Mouse (Mus musculus) midbrain, embryonic 15.5 days (tissue): ENCODE results near the gene Gm4553. TPM values are rescaled to one million over a fixed set of nuclear protein-coding genes. Genes with fewer than 3 reads are reported as not detected.
"Not testable (repeated sequence)": the region's sequence is repeated elsewhere in the genome, so short reads cannot be mapped to it uniquely, and the experiment has no call there.

Source experiments
- ATAC-seq: fragments of 200-750 bp; cut with Nextera tagmentation; replicated peaks from 2 replicates; pipeline ENCODE4 v1.8.0; 2017; ENCODE audit warnings: moderate TSS enrichment
- H3K27ac ChIP-seq: fragments of 300-500 bp; sonication (generic); 2 replicates; pipeline ENCODE4 v1.5.1; 2015; ENCODE audit warnings: mild to moderate bottlenecking, inconsistent platforms
- H3K27me3 ChIP-seq: fragments of 300-500 bp; sonication (generic); replicated peaks from 2 replicates; pipeline ENCODE4 v1.6.1; 2015; ENCODE audit warnings: inconsistent platforms
- H3K36me3 ChIP-seq: fragments of 300-500 bp; sonication (generic); replicated peaks from 2 replicates; pipeline ENCODE4 v1.6.1; 2015; ENCODE audit warnings: inconsistent platforms
- H3K4me1 ChIP-seq: fragments of 300-500 bp; sonication (generic); 2 replicates; pipeline ENCODE4 v1.6.1; 2015; ENCODE audit warnings: inconsistent platforms
- H3K4me2 ChIP-seq: fragments of 300-500 bp; sonication (generic); 2 replicates; pipeline ENCODE4 v1.6.1; 2015; ENCODE audit warnings: inconsistent platforms, mild to moderate bottlenecking, moderate library complexity
- H3K4me3 ChIP-seq: fragments of 300-500 bp; sonication (generic); 2 replicates; pipeline ENCODE4 v1.5.1; 2015; ENCODE audit warnings: mild to moderate bottlenecking, inconsistent platforms
- H3K9ac ChIP-seq: fragments of 300-500 bp; sonication (generic); 2 replicates; pipeline ENCODE4 v1.6.1; 2015; ENCODE audit warnings: mild to moderate bottlenecking, inconsistent platforms
- H3K9me3 ChIP-seq: fragments of 300-500 bp; sonication (generic); 2 replicates; pipeline ENCODE4 v1.6.1; 2016; ENCODE audit warnings: inconsistent platforms
- WGBS: fragments of 180-500 bp; shearing (Covaris S2); methylation state at CpG from one replicate; pipeline ENCODE4 v1.1.7; 2015; ENCODE audit warnings: mixed read lengths; 5-methylcytosine and 5-hydroxymethylcytosine counted together
- polyA plus RNA-seq: library from polyadenylated mRNA; unstranded; fragments of >200 nt; fragmentation: Nextera tagmentation; extraction: Ambion mirVana; gene quantifications from 2 replicates; pipeline ENCODE4 v1.2.1, GENCODE M21; 2015

The Gm4553 gene
- polyA plus RNA-seq, 1 experiment from 2014 or later = not detected

DNA sequence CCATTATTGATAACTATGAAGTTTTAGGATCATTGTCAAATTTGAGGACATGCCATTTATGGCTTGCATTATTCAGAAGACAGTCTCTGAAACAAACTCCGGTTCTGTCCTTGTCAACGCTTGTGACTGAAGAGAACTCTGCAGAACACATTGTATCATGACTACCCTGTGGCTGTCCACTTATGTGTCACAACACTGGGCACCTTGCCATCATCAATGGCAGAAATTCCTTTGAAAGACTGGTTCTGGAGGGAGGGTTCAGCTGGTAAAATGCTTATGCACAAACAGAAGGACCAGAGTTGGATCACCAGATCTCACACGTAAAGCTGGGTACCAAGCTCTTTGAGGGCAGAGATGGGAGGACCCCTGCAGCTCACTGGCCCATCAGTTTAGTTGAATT lies 6.2 kb downstream of the Gm4553 start:
- H3K4me3 ChIP-seq = no peak overlapping the region
- no peaks in the 10 kb centered on the region for H3K4me1 ChIP-seq
- no peak overlapping the region for H3K9ac ChIP-seq
- H3K27ac ChIP-seq = no peak overlapping the region
- H3K4me2 ChIP-seq = no peak overlapping the region
- H3K27me3 ChIP-seq = no peaks in the 10 kb centered on the region
- no peaks in the 10 kb centered on the region for H3K9me3 ChIP-seq
- H3K36me3 ChIP-seq = no peaks in the 10 kb centered on the region
- no peak for ATAC-seq
- 96% methylated on average over 3 of the region's 3 CpGs for WGBS

DNA sequence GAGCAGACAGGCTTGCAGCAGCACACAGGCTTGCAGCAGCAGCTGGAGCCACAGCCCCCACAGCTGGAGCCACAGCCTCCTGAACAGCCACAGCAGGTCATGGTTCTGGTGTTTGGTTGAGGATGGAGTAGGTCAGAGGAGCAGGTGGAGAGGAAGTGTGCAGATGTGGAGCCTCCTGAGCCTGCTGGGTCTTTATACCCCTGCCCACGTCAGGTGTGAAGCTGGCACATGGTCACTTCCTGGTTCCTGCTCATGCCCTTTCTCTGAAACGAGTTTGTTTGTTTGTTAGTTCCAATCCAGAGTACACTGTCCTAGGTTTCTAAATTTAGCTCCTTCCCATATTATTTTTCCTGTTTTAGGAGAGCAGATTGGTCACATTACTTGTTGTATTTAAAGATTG lies 8.5 kb downstream of the Gm4553 start, which contains the start of gene Gm29735:
Gene Gm29735, minus strand, starts transcription at position 101 of the 400 bp plus-strand sequence.
- not testable (repeated sequence) for H3K4me3 ChIP-seq, H3K9me3 ChIP-seq, H3K9ac ChIP-seq, H3K4me1 ChIP-seq, ATAC-seq, H3K27me3 ChIP-seq, H3K27ac ChIP-seq, H3K4me2 ChIP-seq, H3K36me3 ChIP-seq
- WGBS = 55% methylated on average over 2 of the region's 2 CpGs

DNA sequence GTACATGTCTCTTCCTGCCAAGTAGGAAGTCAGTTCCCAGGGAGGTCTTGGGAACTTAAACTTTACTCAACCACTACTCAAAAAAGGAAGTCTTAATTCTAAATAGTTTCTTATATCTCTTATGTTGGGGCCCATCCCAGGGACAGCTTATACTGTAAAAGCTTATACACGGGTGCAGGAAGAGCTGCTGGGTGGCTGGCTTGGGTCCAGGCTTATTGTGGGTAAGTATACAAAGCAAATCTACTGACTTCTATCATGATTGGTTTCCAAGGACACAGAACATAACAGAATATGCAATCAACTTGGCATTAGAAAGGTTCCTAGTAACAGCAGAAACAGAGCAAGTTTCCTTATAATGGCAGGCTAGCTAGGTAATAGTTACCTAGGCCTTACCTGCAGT lies 10.2 kb downstream of the Gm4553 start:
- Histone ChIP-seq H3K27me3 (no peaks in the 10 kb centered on the region), H3K9me3 (no peaks in the 10 kb centered on the region), H3K4me2 (no peak overlapping the region), H3K4me1 (no peaks in the 10 kb centered on the region), H3K36me3 (no peaks in the 10 kb centered on the region), H3K27ac (no peak overlapping the region), H3K4me3 (no peak overlapping the region), H3K9ac (no peak overlapping the region)
- ATAC-seq = no peak
- WGBS = 65% methylated on average over 1 of the region's 1 CpGs

DNA sequence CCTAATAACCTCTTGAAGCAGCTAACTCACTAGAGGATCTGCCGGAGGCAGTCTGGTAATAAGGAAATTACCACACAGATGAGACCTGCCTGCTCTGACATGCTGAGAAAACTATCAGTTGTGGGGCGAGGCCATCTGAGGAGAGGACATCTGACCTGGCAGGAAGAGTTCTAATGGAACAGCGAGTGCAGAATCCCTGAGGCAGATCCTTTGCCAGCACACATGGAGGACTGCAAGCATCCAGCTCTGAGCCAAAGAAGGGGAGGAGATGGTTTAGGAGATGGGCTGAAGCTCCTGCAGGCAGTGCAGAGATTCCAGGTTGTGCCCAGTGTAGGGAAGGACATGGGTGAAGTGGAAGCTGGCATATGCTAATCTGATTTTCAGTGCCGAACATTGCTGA lies 13.3 kb downstream of the Gm4553 start:
- no peak overlapping the region for H3K4me3 ChIP-seq
- H3K4me2 ChIP-seq = no peak overlapping the region
- H3K4me1 ChIP-seq = no peaks in the 10 kb centered on the region
- H3K9me3 ChIP-seq = no peaks in the 10 kb centered on the region
- no peaks in the 10 kb centered on the region for H3K36me3 ChIP-seq
- H3K9ac ChIP-seq = no peak overlapping the region
- no peak overlapping the region for H3K27ac ChIP-seq
- no peaks in the 10 kb centered on the region for H3K27me3 ChIP-seq
- WGBS = 86% methylated on average over 4 of the region's 4 CpGs
- ATAC-seq = no peak

DNA sequence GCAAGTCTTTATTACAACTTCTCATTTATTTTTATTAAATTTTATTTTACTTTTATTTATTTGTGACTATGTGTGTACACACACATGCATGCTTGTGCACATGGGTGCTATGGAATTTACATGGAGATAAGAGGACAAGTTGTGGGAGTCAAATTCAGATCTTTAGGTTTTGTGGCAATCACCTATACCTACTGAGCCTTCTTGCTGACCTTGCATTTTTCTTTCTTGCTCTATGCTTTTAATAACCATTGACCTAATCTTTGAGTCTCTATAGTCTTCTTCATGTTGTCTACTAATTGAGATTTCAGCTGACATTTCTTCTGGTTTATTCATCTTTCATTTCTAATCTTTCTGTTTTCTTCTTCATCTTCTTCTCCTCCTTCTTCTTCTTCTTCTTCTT lies 16.9 kb downstream of the Gm4553 start:
- H3K9me3 ChIP-seq = no peaks in the 10 kb centered on the region
- no peak overlapping the region for H3K4me2 ChIP-seq
- H3K9ac ChIP-seq = no peak overlapping the region
- H3K27me3 ChIP-seq = no peaks in the 10 kb centered on the region
- H3K27ac ChIP-seq = no peak overlapping the region
- no peak overlapping the region for H3K4me3 ChIP-seq
- H3K36me3 ChIP-seq = no peaks in the 10 kb centered on the region
- no peaks in the 10 kb centered on the region for H3K4me1 ChIP-seq
- no peak for ATAC-seq

DNA sequence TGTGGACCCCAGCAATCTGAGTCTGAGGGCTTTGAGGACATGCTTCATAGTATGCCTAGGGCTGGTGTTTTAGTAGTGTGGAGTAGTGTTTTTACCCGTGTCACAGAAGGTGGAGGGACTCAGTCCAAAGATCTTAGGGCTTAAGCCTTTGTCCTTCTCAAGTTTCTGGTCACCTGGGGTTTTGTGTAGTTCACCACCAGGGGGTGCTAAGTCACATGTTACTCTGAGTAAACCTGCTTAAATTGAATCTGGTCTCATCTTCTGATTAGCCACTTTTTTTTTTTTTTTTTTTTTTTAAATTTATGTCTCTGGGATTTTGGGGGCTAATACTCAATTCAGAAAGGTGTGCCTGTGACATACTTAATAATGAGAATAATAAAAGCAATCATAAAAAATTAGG lies 19.5 kb downstream of the Gm4553 start:
- no peak for ATAC-seq

DNA sequence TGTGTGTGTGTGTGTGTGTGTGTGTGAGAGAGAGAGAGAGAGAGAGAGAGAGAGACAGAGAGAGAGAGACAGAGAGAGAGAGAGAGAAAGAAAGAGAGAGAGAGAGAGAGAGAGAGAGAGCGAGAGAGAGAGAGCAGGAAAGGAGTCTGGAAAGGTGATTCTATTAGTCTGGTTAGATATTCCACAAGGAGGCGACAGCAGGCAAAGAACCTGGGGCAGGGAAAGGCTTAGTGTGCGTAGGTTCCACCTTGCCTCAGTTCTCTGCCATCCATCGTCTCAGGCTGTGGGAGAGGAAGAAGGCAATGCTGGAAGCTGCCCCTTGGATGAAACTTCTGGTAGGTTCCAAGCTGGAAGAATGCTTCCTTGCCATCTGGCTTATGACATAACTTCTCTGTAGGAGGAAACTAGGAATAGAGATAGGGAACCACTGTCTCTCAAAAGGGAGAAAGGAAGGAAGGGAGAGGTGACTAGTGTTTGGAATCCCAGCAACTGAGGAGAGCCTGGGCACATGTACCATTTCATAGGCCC lies 20.1 kb downstream of the Gm4553 start:
- no peak for ATAC-seq
- H3K27ac ChIP-seq = no peak overlapping the region
- no peaks in the 10 kb centered on the region for H3K9me3 ChIP-seq
- no peaks in the 10 kb centered on the region for H3K4me1 ChIP-seq
- H3K27me3 ChIP-seq = no peaks in the 10 kb centered on the region
- WGBS = 57% methylated on average over 4 of the region's 4 CpGs
- no peak overlapping the region for H3K4me2 ChIP-seq
- no peak overlapping the region for H3K4me3 ChIP-seq
- no peak overlapping the region for H3K9ac ChIP-seq
- H3K36me3 ChIP-seq = no peaks in the 10 kb centered on the region

More for the DNA sequence above, 19.5 kb downstream of the Gm4553 start:
- no peaks in the 10 kb centered on the region for H3K36me3 ChIP-seq
- H3K4me1 ChIP-seq = no peaks in the 10 kb centered on the region
- 0% methylated on average over 1 of the region's 1 CpGs for WGBS
- no peak overlapping the region for H3K4me3 ChIP-seq
- H3K27ac ChIP-seq = no peak overlapping the region
- no peak overlapping the region for H3K9ac ChIP-seq
- H3K4me2 ChIP-seq = no peak overlapping the region
- no peaks in the 10 kb centered on the region for H3K9me3 ChIP-seq
- H3K27me3 ChIP-seq = no peaks in the 10 kb centered on the region

DNA sequence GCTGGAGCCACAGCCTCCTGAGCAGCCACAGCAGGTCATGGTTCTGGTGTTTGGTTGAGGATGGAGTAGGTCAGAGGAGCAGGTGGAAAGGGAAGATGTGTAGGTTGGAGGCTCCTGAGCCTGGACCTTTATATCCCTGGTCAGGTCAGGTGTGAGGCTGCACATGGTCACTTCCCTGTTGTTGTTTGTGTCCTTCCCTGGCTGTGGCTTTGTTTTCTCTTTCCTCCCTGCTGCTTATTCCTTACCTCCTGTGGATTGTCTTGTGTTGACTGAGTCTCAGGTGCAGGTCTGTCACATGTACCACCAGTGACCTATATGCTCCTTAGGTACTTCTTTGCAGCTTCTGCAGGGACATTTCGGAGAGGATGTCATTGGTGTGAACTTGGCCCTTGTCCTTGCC lies 21.0 kb downstream of the Gm4553 start, which contains the start of gene Gm45337:
Gene Gm45337, minus strand, starts transcription at position 101 of the 400 bp plus-strand sequence.
- WGBS = 83% methylated on average over 1 of the region's 1 CpGs
- ATAC-seq = no peak
- no peaks in the 10 kb centered on the region for H3K4me1 ChIP-seq
- no peak within 1 kb of the TSS for H3K4me3 ChIP-seq
- H3K27ac ChIP-seq = no peak within 1 kb of the TSS
- no peaks in the 10 kb centered on the region for H3K36me3 ChIP-seq
- no peak within 1 kb of the TSS for H3K9ac ChIP-seq
- no peaks in the 10 kb centered on the region for H3K27me3 ChIP-seq
- H3K9me3 ChIP-seq = no peaks in the 10 kb centered on the region
- no peak within 1 kb of the TSS for H3K4me2 ChIP-seq

DNA sequence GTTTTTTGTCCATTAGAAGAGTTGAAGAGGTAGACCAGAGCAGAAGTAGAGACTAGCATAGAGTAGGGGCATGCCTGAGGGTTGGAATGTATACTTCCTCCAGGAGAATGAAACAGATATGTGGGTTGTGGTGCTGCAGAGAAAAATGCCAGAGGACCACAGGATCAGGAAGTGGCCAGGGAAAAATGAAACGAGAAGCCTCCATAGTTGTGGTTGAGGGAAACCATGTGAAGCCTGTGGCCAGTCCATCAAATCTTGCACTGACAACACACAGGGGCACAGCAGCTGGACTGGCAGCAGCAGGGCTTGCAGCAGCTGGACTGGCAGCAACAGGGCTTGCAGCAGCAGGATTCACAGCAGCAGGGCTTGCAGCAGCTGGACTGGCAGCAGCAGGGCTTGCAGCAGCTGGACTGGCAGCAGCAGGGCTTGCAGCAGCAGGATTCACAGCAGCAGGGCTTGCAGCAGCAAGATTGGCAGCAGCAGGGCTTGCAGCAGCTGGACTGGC lies 22.0 kb downstream of the Gm4553 start:
- not testable (repeated sequence) for H3K27ac ChIP-seq, ATAC-seq, H3K9me3 ChIP-seq, H3K9ac ChIP-seq, H3K27me3 ChIP-seq, H3K4me2 ChIP-seq, H3K4me3 ChIP-seq, H3K36me3 ChIP-seq, H3K4me1 ChIP-seq
- WGBS = 61% methylated on average over 1 of the region's 1 CpGs

DNA sequence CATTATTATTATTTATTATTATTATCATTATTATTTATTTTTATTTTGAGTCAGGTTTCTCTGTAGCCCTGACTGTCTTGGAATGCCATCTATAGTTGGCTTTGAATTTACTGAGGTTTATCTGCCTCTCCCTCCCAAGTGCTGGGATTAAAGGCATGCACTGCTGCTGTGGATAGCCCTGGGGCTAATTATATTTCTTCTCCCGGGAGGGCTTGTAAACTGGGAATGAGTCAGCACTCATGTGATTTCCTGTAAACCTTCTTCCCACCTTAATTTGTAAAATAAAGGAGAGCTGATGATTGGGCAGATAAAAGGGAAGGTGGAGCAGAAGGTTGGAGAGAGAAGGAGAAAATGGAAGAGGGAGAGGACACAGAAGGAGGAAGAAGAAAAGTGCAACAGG lies 24.8 kb downstream of the Gm4553 start:
- no peak overlapping the region for H3K4me2 ChIP-seq
- no peak for ATAC-seq
- H3K27me3 ChIP-seq = no peaks in the 10 kb centered on the region
- WGBS = 45% methylated on average over 1 of the region's 1 CpGs
- H3K4me1 ChIP-seq = no peaks in the 10 kb centered on the region
- no peak overlapping the region for H3K9ac ChIP-seq
- H3K36me3 ChIP-seq = no peaks in the 10 kb centered on the region
- H3K4me3 ChIP-seq = no peak overlapping the region
- H3K27ac ChIP-seq = no peak overlapping the region
- H3K9me3 ChIP-seq = no peaks in the 10 kb centered on the region

DNA sequence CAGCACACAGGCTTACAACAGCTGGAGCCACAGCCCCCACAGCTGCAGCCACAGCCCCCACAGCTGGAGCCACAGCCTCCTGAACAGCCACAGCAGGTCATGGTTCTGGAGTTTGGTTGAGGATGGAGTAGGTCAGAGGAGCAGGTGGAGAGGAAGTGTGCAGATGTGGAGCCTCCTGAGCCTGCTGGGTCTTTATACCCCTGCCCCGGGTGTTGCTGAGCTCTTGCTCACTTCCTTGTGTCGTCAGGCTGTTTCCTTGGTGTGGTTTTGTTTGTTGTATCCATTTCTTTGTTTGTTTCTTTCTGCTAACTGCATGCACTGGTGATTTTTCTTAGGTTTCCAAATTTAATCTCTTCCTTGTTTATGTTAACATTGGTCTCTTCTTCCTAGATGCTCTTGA lies 29.6 kb downstream of the Gm4553 start, which contains the start of gene Gm39115:
Gene Gm39115, minus strand, starts transcription at position 101 of the 400 bp plus-strand sequence.
- not testable (repeated sequence) for H3K36me3 ChIP-seq, H3K4me3 ChIP-seq, H3K27ac ChIP-seq, H3K9me3 ChIP-seq, H3K9ac ChIP-seq, ATAC-seq, H3K27me3 ChIP-seq, H3K4me2 ChIP-seq, H3K4me1 ChIP-seq
- 55% methylated on average over 2 of the region's 2 CpGs for WGBS

DNA sequence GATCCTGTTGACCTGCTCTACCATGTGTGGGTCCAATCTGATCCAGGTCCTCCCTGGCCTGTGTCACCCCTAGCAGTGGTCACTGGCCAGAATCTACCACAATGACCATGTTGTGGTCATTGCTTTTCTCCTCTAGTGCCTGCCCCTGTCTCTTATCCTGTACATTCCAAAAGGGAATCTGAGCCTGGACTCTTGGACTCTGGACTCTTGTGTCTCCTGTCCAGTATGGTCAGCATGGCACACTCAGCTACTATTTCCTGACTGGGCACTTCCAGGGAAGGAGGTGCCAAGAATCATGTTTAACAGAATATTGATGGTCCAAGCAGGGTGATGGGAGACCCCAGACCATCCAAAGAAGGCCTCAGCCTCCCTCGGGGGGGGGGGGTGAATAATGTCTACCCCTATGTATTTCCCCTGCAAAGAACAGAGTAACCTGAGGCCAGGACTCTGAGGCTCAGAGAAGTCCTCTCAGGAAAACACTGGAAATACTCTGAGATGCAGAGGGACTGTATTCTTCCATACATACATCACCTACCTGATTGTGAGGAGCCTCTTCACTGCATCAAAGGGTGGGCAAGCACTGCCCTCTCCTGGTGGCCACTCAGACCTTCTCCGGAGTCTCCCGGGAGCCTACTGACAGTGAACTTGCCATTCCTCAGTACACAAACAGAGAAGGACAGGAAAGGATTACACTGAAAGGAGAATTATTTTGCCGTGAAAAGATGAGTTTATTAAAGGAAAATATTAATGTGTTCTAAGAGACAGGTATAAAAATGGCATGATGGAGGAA lies 31.1 kb downstream of the Gm4553 start:
- WGBS = 57% methylated on average over 4 of the region's 4 CpGs
- Histone ChIP-seq H3K36me3 (no peaks in the 10 kb centered on the region), H3K9ac (no peak overlapping the region), H3K4me2 (no peak overlapping the region), H3K4me3 (no peak overlapping the region), H3K27me3 (no peaks in the 10 kb centered on the region), H3K9me3 (no peaks in the 10 kb centered on the region), H3K27ac (no peak overlapping the region), H3K4me1 (no peaks in the 10 kb centered on the region)
- no peak for ATAC-seq

DNA sequence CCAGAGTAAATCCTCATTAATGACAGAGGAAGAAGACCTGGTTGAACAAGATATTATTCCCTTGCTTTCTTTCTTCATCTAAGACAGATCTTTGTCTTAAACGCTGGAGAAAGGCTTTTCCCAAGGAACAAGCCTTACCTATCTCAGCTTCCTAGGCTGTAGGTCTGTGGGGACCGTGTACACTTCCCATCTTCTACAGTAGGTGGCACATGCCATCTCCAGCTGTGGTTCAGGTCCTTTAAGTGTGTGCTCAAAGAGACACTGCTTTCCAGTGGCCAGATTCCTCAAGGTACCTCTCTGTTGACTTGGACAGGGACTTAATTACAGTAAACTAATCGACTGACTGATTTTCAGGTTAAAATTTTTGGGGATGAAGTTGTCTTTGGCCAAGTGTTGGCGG lies 36.7 kb downstream of the Gm4553 start:
- ATAC-seq = no peak
- no peaks in the 10 kb centered on the region for H3K4me1 ChIP-seq
- no peak overlapping the region for H3K27ac ChIP-seq
- no peak overlapping the region for H3K9ac ChIP-seq
- WGBS = 68% methylated on average over 4 of the region's 4 CpGs
- no peaks in the 10 kb centered on the region for H3K36me3 ChIP-seq
- no peak overlapping the region for H3K4me3 ChIP-seq
- no peaks in the 10 kb centered on the region for H3K9me3 ChIP-seq
- no peak overlapping the region for H3K4me2 ChIP-seq
- H3K27me3 ChIP-seq = no peaks in the 10 kb centered on the region
